Mouse (Mus musculus) T-cell, adult 66 days (primary cell): ENCODE data around the gene Gm5129. TPM values are rescaled to one million over a fixed set of nuclear protein-coding genes. Genes with fewer than 3 reads are reported as not detected.

ENCODE experiments used
- total RNA-seq, 2 experiments: library from RNA; stranded (reverse); gene quantifications; 3 replicates in 1 of 2; 4 replicates in 1 of 2; pipeline ENCODE4 v1.2.4; 2023

The Gm5129 gene
- 10 to 100 TPM; 11.1 to 15.1 TPM for total RNA-seq

GRCm38 (mm10) chr5:29735557-29736061 is at the start of gene Gm5129, which contains the start of gene Dnajb6:
Gene Gm5129, minus strand, starts transcription at chr5:29735936.
Gene Dnajb6, plus strand, starts transcription at chr5:29735688.

Other genes with a start within 250 kb of the Gm5129 start
- 10 to 100 TPM; 45.5 to 46.2 TPM for gene Ube3c, start 166.7 kb downstream of the Gm5129 start, total RNA-seq
- gene Dnajb6, start 248 bp downstream of the Gm5129 start, total RNA-seq: 100 to 1,000 TPM; 350 to 356 TPM